Mouse (Mus musculus) thymus, adult 2 months (tissue): ENCODE measurements around the gene Cd3e.

Experiments used
- CTCF ChIP-seq: fragments of 200-500 bp; IDR thresholded peaks from 2 replicates; pipeline ENCODE4 v1.5.1; 2012; ENCODE audit warnings: mild to moderate bottlenecking, control low read depth, low read length, moderate library complexity, borderline replicate concordance; ENCODE audit not compliant: control insufficient read depth, poor library complexity, insufficient read depth; ENCODE audit errors: extremely low read depth
- POLR2A ChIP-seq: fragments of 200-500 bp; IDR thresholded peaks from 2 replicates; pipeline ENCODE4 v1.6.1; 2012; ENCODE audit warnings: mild to moderate bottlenecking, low read length, control low read depth, moderate library complexity; ENCODE audit not compliant: control insufficient read depth, poor library complexity, insufficient read depth; ENCODE audit errors: extremely low read depth

GRCm38 (mm10) chr9:45048511-45048910 lies 39.1 kb upstream of the Cd3e start:
- TF ChIP-seq POLR2A (no peak), CTCF (no peak)
